Mouse (Mus musculus): ENCODE measurements around the gene H2afy. TPM values are rescaled to one million over a fixed set of nuclear protein-coding genes. Genes with fewer than 3 reads are reported as not detected.

H2afy gene
- polyA plus RNA-seq, 1 experiment from 2014 or later: 76.3 TPM

DNA sequence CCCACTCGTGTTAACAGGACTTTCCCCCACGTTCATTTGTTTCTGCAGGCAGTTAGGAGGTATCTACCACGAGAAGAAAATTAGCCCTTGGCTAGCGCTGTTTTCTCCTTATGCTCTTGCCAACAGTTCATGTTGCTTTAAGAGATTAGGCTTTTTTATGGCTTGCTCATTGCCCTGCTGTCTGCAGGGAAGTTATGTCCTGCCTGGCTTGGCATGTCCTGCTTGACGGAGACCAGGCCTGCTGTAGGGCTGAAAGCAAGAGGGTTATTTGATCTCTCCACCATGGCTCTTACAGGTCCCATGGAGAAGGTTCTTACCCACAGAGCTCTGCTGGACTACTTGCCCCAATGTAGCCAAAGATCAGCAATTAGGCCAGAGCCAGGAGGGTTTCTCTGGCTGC is 18.9 kb upstream of the H2afy start:
- Histone ChIP-seq H3K36me3 (ENCODE audit: control insufficient read depth, insufficient read depth) (no peaks in the 10 kb centered on the region), H3K27me3 (ENCODE audit: control insufficient read depth, insufficient read depth, low read depth, low read length) (0 out of 2 replicates have a peak, but pooled peaks cover 3% of the 10 kb centered on the region), H3K9ac (ENCODE audit: low read depth, low read length) (no peak overlapping the region), H3K9me3 (replicated peaks; ENCODE audit: control insufficient read depth, low read length) (no peaks in the 10 kb centered on the region), H3K27ac (ENCODE audit: low read length) (no peak overlapping the region), H3K4me3 (ENCODE audit: low read depth, low read length) (no peak overlapping the region), H3K4me2 (ENCODE audit: low read depth, low read length) (no peak overlapping the region), H3K4me1 (ENCODE audit: control insufficient read depth, low read depth, low read length) (no peaks in the 10 kb centered on the region)
- WGBS (ENCODE audit: insufficient replicate concordance): 43% methylated on average over 5 of the region's 5 CpGs
- ATAC-seq (ENCODE audit: low read depth): no peak

DNA sequence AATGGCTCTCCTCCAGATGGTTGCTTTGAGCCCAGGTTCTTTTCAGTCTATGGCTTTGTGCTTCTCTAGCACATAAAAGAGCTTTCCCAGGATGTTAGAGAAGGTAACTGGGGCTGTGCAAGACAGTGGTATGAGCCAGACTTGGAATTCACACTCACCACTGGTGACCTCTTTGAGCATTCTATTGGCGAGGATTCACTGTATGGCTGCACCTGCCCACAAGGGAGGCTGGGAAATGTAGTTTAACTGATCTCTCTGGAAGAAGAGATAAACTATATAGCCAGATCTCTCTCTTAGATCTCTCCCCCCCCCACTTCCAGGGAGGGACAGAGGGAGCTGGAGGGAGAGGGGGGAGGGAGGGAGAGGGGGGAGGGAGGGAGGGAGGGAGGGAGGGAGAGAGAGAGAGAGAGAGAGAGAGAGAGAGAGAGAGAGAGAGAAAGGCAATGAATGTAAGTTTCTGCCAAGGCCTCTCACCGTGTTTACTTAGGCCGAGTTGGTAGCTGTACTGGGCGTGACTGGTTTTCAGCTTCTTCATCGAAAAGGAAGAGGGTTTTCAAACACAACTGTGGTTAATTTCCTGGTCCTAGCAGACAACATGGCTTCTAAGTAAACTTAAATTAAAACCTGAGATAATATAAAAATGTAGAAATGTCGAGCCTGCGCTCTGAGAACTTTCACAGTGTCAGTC is 16.8 kb upstream of the H2afy start:
- Histone ChIP-seq H3K9me3 (replicated peaks; ENCODE audit: control insufficient read depth, low read length) (no peaks in the 10 kb centered on the region), H3K27ac (ENCODE audit: low read length) (no peak overlapping the region), H3K4me3 (ENCODE audit: low read depth, low read length) (no peak overlapping the region), H3K4me2 (ENCODE audit: low read depth, low read length) (no peak overlapping the region), H3K4me1 (ENCODE audit: control insufficient read depth, low read depth, low read length) (no peaks in the 10 kb centered on the region), H3K27me3 (ENCODE audit: control insufficient read depth, insufficient read depth, low read depth, low read length) (no peaks in the 10 kb centered on the region), H3K36me3 (ENCODE audit: control insufficient read depth, insufficient read depth) (no peaks in the 10 kb centered on the region), H3K9ac (ENCODE audit: low read depth, low read length) (no peak overlapping the region)
- WGBS (ENCODE audit: insufficient replicate concordance): 27% methylated on average over 7 of the region's 7 CpGs
- ATAC-seq (ENCODE audit: low read depth): no peak

- Histone ChIP-seq H3K9me3 (replicated peaks; ENCODE audit: control insufficient read depth, low read length) (no peaks in the 10 kb centered on the region), H3K27me3 (ENCODE audit: control insufficient read depth, insufficient read depth, low read depth, low read length) (no peaks in the 10 kb centered on the region), H3K36me3 (ENCODE audit: control insufficient read depth, insufficient read depth) (no peaks in the 10 kb centered on the region), H3K4me2 (ENCODE audit: low read depth, low read length) (peak overlapping the region; percentile 45), H3K4me1 (ENCODE audit: control insufficient read depth, low read depth, low read length) (no peaks in the 10 kb centered on the region), H3K4me3 (ENCODE audit: low read depth, low read length) (peak overlapping the region; percentile 32), H3K9ac (ENCODE audit: low read depth, low read length) (no peak overlapping the region), H3K27ac (ENCODE audit: low read length) (no peak overlapping the region; the same call in 1 of the 2 replicates)
- peak; percentile 53; the same call in 1 of the 2 replicates for ATAC-seq (ENCODE audit: low read depth)
- WGBS (ENCODE audit: insufficient replicate concordance): 10% methylated on average over 22 of the region's 22 CpGs
Observed at GRCm38 (mm10) chr13:56151404-56152226, 15.5 kb upstream of the H2afy start.

DNA sequence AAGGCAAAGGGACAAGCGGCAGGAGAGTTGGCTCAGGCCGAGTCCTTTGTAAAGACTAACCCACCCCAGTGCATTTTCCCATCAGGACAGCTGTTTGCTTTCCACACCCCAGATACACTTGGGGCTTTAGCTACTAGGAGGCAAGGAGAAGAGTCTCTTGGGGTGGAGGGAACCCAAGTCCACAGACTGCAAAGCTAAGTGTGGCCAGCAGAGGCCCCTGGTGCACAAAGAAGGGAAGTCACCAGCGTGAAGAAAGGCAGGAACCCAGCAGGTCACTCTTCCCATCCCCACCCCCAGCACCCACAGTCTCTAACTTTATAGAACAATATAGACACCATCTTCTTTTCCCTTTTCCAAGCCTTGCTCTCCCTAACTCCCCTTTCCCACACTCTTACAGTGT is 9.4 kb upstream of the H2afy start:
- Histone ChIP-seq H3K9ac (ENCODE audit: low read depth, low read length) (no peak overlapping the region), H3K4me2 (ENCODE audit: low read depth, low read length) (no peak overlapping the region), H3K4me1 (ENCODE audit: control insufficient read depth, low read depth, low read length) (no peaks in the 10 kb centered on the region; the same call in 1 of the 2 replicates), H3K27me3 (ENCODE audit: control insufficient read depth, insufficient read depth, low read depth, low read length) (no peaks in the 10 kb centered on the region), H3K9me3 (replicated peaks; ENCODE audit: control insufficient read depth, low read length) (no peaks in the 10 kb centered on the region), H3K27ac (ENCODE audit: low read length) (no peak overlapping the region), H3K36me3 (ENCODE audit: control insufficient read depth, insufficient read depth) (no peaks in the 10 kb centered on the region), H3K4me3 (ENCODE audit: low read depth, low read length) (no peak overlapping the region)
- WGBS (ENCODE audit: insufficient replicate concordance): 27% methylated on average over 3 of the region's 3 CpGs
- ATAC-seq (ENCODE audit: low read depth): no peak

- Histone ChIP-seq H3K9me3 (replicated peaks; ENCODE audit: control insufficient read depth, low read length) (no peaks in the 10 kb centered on the region), H3K4me1 (ENCODE audit: control insufficient read depth, low read depth, low read length) (no peaks in the 10 kb centered on the region; the same call in 1 of the 2 replicates), H3K27ac (ENCODE audit: low read length) (no peak overlapping the region), H3K4me3 (ENCODE audit: low read depth, low read length) (no peak overlapping the region), H3K27me3 (ENCODE audit: control insufficient read depth, insufficient read depth, low read depth, low read length) (no peaks in the 10 kb centered on the region), H3K4me2 (ENCODE audit: low read depth, low read length) (no peak overlapping the region), H3K9ac (ENCODE audit: low read depth, low read length) (no peak overlapping the region), H3K36me3 (ENCODE audit: control insufficient read depth, insufficient read depth) (no peaks in the 10 kb centered on the region)
- WGBS (ENCODE audit: insufficient replicate concordance): 48% methylated on average over 2 of the region's 2 CpGs
- no peak for ATAC-seq (ENCODE audit: low read depth)
Observed at GRCm38 (mm10) chr13:56144021-56144420, 7.9 kb upstream of the H2afy start.

DNA sequence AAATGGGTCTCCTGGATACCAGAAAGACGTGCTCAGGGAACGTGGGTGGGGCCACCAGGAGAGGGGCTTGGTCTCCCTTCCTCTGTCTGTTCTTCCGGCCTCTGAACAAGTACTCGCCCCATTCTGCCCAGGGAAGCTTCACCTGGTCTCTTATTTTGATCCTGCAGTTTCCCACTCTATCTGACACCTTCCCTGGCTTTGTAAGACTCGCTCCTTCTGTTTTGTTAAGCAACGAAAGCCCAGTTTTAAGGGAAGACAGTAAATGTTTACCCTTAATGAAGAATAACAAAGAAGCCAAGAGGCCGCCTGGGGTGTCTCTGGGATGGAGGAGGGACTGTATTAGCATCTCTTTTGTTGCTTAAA is 7.0 kb upstream of the H2afy start:
- H3K4me2 ChIP-seq (ENCODE audit: low read depth, low read length): no peak overlapping the region
- H3K9me3 ChIP-seq (replicated peaks; ENCODE audit: control insufficient read depth, low read length): no peaks in the 10 kb centered on the region
- H3K27ac ChIP-seq (ENCODE audit: low read length): no peak overlapping the region
- H3K4me1 ChIP-seq (ENCODE audit: control insufficient read depth, low read depth, low read length): no peaks in the 10 kb centered on the region; the same call in 1 of the 2 replicates
- H3K9ac ChIP-seq (ENCODE audit: low read depth, low read length): no peak overlapping the region
- H3K36me3 ChIP-seq (ENCODE audit: control insufficient read depth, insufficient read depth): no peaks in the 10 kb centered on the region
- no peak overlapping the region for H3K4me3 ChIP-seq (ENCODE audit: low read depth, low read length)
- no peaks in the 10 kb centered on the region for H3K27me3 ChIP-seq (ENCODE audit: control insufficient read depth, insufficient read depth, low read depth, low read length)
- WGBS (ENCODE audit: insufficient replicate concordance): 30% methylated on average over 7 of the region's 7 CpGs
- ATAC-seq (ENCODE audit: low read depth): no peak

- no peak overlapping the region for H3K27ac ChIP-seq (ENCODE audit: low read length)
- no peaks in the 10 kb centered on the region for H3K9me3 ChIP-seq (replicated peaks; ENCODE audit: control insufficient read depth, low read length)
- 23% methylated on average over 10 of the region's 11 CpGs for whole genome bisulfite sequencing (ENCODE audit: insufficient replicate concordance)
- H3K9ac ChIP-seq (ENCODE audit: low read depth, low read length): no peak overlapping the region
- no peaks in the 10 kb centered on the region for H3K36me3 ChIP-seq (ENCODE audit: control insufficient read depth, insufficient read depth)
- H3K27me3 ChIP-seq (ENCODE audit: control insufficient read depth, insufficient read depth, low read depth, low read length): no peaks in the 10 kb centered on the region
- H3K4me1 ChIP-seq (ENCODE audit: control insufficient read depth, low read depth, low read length): no peaks in the 10 kb centered on the region; the same call in 1 of the 2 replicates
- no peak for ATAC-seq (ENCODE audit: low read depth)
- no peak overlapping the region for H3K4me2 ChIP-seq (ENCODE audit: low read depth, low read length)
- H3K4me3 ChIP-seq (ENCODE audit: low read depth, low read length): no peak overlapping the region
Observed at GRCm38 (mm10) chr13:56142382-56143150, 6.4 kb upstream of the H2afy start.

DNA sequence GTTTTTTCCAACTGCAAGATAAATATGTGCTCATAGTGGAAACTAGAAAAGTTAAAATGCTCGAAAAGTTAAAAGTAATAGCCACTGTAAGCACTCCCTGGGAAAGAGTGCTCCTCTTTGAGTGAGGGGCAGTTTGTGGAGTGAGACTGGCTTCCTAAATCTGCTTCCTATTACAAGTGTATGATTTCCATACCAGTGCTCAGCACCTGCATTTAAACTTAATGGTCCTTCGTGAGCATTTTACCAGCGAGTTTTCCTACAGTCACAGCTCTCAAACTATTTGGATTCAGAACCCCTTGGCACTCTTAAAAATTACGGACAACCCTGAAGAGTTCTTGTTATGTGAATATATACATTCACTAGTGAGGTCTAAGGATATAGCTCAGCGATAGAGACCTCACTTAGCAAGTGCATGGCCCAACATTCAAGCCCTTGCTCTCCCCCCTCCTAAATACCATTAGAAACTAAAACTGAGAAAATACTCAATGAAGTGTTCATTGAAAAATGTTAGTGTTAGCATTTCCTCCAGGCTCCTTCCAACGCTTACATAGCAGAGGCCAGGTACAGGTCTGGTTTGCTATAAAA is 3.1 kb upstream of the H2afy start:
- WGBS (ENCODE audit: insufficient replicate concordance): 51% methylated on average over 6 of the region's 6 CpGs
- Histone ChIP-seq H3K4me2 (ENCODE audit: low read depth, low read length) (no peak overlapping the region), H3K4me3 (ENCODE audit: low read depth, low read length) (no peak overlapping the region), H3K36me3 (ENCODE audit: control insufficient read depth, insufficient read depth) (no peaks in the 10 kb centered on the region), H3K9me3 (replicated peaks; ENCODE audit: control insufficient read depth, low read length) (no peaks in the 10 kb centered on the region), H3K27ac (ENCODE audit: low read length) (no peak overlapping the region), H3K9ac (ENCODE audit: low read depth, low read length) (no peak overlapping the region), H3K27me3 (ENCODE audit: control insufficient read depth, insufficient read depth, low read depth, low read length) (no peaks in the 10 kb centered on the region), H3K4me1 (ENCODE audit: control insufficient read depth, low read depth, low read length) (peaks cover 4% of the 10 kb centered on the region; the same call in 1 of the 2 replicates)
- no peak for ATAC-seq (ENCODE audit: low read depth)

All from liver, embryonic 16.5 days (tissue).